ENCODE assay signal across 13 mouse cellular contexts in genomic region chr8:8812051-8812806, GRCm38 (mm10).
DNase-seq lines count a peak whose midpoint lies in the region; ATAC-seq and TF ChIP-seq lines count a peak whose summit lies in the region.
"Had no signal": no experiment of that assay in that cellular context is flagged by ENCODE, and none has a peak within 500 bp of the region (broad histone marks: within the 10 kb centered on the region; RNA-seq: fewer than 3 reads in every experiment).

No protein-coding gene starts in this region.

- ATAC-seq in intestine, embryonic 16.5 days: peak; percentile 40; the same call in 1 of the 2 replicates
- ATAC-seq in stomach, postnatal 0 days (ENCODE audit: low FRiP score, low TSS enrichment): 0 out of 2 replicates have a peak, but pooled peaks have one; percentile 15
- ATAC-seq: hindbrain, postnatal 0 days had no signal

- H3K4me1 ChIP-seq in intestine, embryonic 16.5 days (ENCODE audit: control insufficient read depth, insufficient read depth, low read length): 0 out of 2 replicates have a peak, but pooled peaks cover 2% of the 10 kb centered on the region
- H3K4me1 ChIP-seq in stomach, postnatal 0 days (replicated peaks; ENCODE audit: control insufficient read depth, insufficient read depth): no peaks in the 10 kb centered on the region

- no peaks in the 10 kb centered on the region for H3K9me3 ChIP-seq in intestine, embryonic 16.5 days (ENCODE audit: control insufficient read depth, low read length)
- no peaks in the 10 kb centered on the region for H3K9me3 ChIP-seq in stomach, postnatal 0 days (ENCODE audit: control insufficient read depth, low read length)

- TF ChIP-seq EP300 in stomach, postnatal 0 days (optimal IDR thresholded peaks at IDR 0.05): no peak

- no peak overlapping the region for H3K27ac ChIP-seq in intestine, embryonic 16.5 days (ENCODE audit: low read length)
- H3K27ac ChIP-seq in stomach, postnatal 0 days (replicated peaks): 0 out of 2 replicates have a peak overlapping the region, but pooled peaks have one; percentile 13
- H3K27ac ChIP-seq: heart, adult 2 months; hindbrain, postnatal 0 days had no signal

- WGBS in intestine, embryonic 16.5 days: 71% methylated on average over 21 of the region's 21 CpGs
- 45% methylated on average over 21 of the region's 21 CpGs for WGBS in stomach, postnatal 0 days

- TF ChIP-seq CTCF in stomach, postnatal 0 days (IDR thresholded peaks at IDR 0.05; ENCODE audit: low read depth): peak; percentile 12; the same call in 1 of the 2 replicates

- intact Hi-C loops in heart, postnatal 25 days (cut with DNase I): no loop called here

- peak; percentile 32 for DNase-seq in heart, postnatal 4 days
- DNase-seq in heart, postnatal 25 days (ENCODE audit: low spot score): no peak
- DNase-seq in urinary bladder, postnatal 14 days (ENCODE audit: low spot score): peak; percentile 35
- no peak for DNase-seq in urinary bladder, adult 18-20 months (ENCODE audit: low spot score in 2 of 2)
- no peak for DNase-seq in stomach, postnatal 0 days (ENCODE audit: low spot score)
- no peak for DNase-seq in right cerebral cortex, postnatal 4 days
- no peak for DNase-seq in spleen, postnatal 4 days (ENCODE audit: low spot score in 2 of 2)
- DNase-seq: cerebellum, adult 18-20 months had no signal

- H3K9ac ChIP-seq in intestine, embryonic 16.5 days (ENCODE audit: low read depth, low read length): no peak overlapping the region
- no peak overlapping the region for H3K9ac ChIP-seq in stomach, postnatal 0 days (ENCODE audit: low read length)

- H3K36me3 ChIP-seq in intestine, embryonic 16.5 days (ENCODE audit: control insufficient read depth, insufficient read depth, low read length): no peaks in the 10 kb centered on the region
- H3K36me3 ChIP-seq in stomach, postnatal 0 days (ENCODE audit: control insufficient read depth, insufficient read depth, low read length): no peaks in the 10 kb centered on the region

- no peaks in the 10 kb centered on the region for H3K27me3 ChIP-seq in intestine, embryonic 16.5 days (replicated peaks; ENCODE audit: control insufficient read depth, insufficient read depth, low read length)
- no peaks in the 10 kb centered on the region for H3K27me3 ChIP-seq in stomach, postnatal 0 days (ENCODE audit: control insufficient read depth, insufficient read depth, low read length)
- H3K27me3 ChIP-seq: CH12.LX had no signal

- H3K4me3 ChIP-seq in intestine, embryonic 16.5 days (ENCODE audit: low read length): no peak overlapping the region
- no peak overlapping the region for H3K4me3 ChIP-seq in stomach, postnatal 0 days (ENCODE audit: low read depth, low read length)
- H3K4me3 ChIP-seq: heart, adult 2 months had no signal

- H3K4me2 ChIP-seq in intestine, embryonic 16.5 days (ENCODE audit: low read depth, low read length): no peak overlapping the region
- peak overlapping the region; percentile 31; the same call in 1 of the 2 replicates for H3K4me2 ChIP-seq in stomach, postnatal 0 days (replicated peaks; ENCODE audit: low read depth)
- H3K4me2 ChIP-seq: liver, embryonic 11.5 days had no signal

Comparison
In these comparisons a context has a peak if more than half of its experiments do, and no peak if none do; other contexts are left out.
1. DNase-seq: peak in heart, postnatal 4 days (single experiment) and urinary bladder, postnatal 14 days (single experiment); none in heart, postnatal 25 days (single experiment), urinary bladder, adult 18-20 months (0 of 2), stomach, postnatal 0 days (single experiment), right cerebral cortex, postnatal 4 days (single experiment) and spleen, postnatal 4 days (0 of 2).